Mouse (Mus musculus): ENCODE measurements around the gene Igfbp4.

Gene Igfbp4

DNA sequence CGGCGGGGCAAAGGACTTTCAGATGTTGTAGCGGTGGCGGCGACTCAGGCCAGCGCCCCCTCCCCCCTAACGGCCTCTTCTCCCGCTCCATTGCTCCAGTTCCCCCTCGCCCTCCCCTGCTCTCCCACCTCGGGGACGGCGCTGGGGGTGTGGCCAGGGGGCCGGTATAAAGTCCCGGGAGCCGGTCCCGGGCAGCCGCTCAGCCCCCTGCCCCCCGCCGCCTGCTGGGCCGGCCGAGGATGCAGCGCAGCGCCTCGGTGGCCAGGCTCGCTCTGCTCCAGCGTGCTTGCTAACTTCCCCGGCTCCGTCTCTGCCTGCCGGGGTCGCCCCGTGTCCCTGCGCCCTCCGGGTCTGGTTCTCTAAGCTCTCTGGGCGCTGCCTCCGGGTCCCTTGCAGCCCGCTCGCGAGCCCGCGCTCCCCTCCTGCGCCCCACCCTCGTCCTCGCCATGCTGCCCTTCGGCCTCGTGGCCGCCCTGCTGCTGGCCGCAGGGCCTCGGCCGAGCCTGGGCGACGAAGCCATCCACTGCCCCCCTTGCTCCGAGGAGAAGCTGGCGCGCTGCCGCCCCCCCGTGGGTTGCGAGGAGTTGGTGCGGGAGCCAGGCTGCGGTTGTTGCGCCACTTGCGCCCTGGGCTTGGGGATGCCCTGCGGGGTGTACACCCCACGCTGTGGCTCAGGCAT lies at the start of gene Igfbp4:
TSS of gene Igfbp4 (plus strand) at position 194 of the 679 bp plus-strand sequence.
- peak; percentile 10 for DNase-seq

GRCm38 (mm10) chr11:98995987-98996386 lies 45.1 kb upstream of the Igfbp4 start:
- no peak for DNase-seq

DNA sequence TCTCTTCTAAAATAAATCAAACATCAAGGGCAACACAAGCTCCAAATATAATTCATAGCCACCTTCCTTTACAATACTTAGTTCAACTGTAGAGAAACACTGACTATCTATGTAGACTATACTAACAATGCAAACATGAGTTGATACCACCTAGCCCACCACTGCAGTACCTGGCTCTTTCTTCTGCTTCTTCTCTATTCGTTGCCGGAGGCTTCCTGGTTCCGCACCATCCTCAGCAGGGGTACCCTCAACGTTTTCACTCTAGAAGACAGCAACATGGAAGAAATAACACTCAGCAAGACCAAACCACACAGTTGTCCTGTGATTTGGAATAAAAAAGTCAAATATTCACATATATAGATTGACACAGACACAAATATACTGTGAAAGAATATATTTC lies 43.4 kb upstream of the Igfbp4 start:
- no peak for DNase-seq

GRCm38 (mm10) chr11:98998776-98999175 lies 42.3 kb upstream of the Igfbp4 start:
- DNase-seq = no peak

DNA sequence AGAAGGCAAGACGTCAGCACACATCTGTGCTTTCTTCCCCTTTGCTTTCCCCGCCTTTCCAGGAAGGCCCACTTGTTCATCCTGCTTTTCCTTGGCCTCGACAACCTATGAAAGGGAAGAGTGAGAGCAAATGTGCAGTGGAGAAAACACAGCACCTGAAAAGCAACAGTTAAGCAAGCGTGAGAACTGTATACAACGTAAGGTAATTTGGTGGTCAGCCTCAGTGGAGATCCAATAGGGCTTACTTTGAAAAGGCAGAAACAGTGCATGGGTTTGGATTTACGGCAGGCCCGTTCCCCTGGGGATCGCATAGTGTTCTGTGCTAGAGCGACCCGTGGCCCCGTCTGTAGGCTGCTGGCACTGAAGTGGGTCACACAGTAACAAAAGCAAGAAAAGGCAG lies 41.8 kb upstream of the Igfbp4 start:
- DNase-seq = no peak

DNA sequence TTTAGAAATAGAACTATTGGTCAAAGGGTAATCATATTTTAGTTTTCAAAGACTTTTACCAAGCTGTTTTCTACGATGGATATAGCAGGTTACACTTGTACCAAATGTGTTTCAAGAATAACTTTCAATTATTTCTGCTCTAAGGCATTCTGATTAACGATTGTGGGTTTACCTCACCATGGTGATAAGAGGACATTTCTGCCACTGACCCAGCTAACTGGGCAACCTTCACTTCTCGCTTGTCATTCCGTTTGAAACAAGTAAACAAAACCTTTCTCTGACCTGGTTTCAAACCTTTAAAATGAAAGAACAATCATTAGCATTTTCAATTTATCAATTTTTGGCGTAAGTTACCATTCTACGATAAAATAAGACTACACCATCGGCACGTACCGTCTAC lies 34.3 kb upstream of the Igfbp4 start:
- no peak for DNase-seq

DNA sequence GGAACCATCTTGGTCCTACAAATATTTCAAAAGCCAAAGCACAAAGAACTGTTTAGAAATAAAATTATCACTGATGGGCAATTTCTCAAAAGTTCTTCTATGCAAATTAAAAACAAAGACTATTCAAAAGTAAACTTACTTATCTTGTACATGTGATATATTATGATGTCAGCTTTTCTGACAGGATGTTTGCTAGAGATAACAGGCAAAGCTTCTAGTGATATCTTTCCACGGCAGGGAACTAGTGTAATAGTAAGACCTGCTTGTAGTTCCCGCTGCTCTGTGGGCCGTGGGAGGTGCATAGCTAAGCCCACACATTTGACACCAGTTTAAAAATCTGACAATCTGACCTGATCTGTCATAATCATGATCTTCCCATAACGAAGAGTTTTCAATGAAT lies 30.9 kb upstream of the Igfbp4 start:
- DNase-seq = no peak

DNA sequence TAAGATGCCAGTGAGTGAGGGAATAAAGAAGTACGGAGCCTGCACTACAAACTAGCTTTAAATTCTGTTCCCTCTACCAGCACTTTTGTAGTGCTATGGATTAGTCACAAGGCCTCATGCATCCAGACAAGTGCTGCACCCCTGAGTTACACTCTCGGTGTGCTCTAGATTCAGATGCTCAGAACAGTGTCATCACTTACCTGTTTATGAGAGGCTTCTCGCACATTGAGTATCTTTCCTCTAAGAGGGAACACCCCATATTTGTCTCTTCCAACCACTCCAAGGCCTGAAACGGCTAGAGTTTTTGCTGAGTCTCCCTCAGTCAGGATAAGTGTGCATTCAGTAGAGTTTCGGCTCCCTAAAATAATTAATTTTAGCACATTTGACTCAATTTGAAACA lies 30.3 kb upstream of the Igfbp4 start:
- no peak for DNase-seq

GRCm38 (mm10) chr11:99013856-99014255 lies 27.2 kb upstream of the Igfbp4 start:
- no peak for DNase-seq

- no peak for DNase-seq
Observed at GRCm38 (mm10) chr11:99019844-99020243, 21.2 kb upstream of the Igfbp4 start.

- no peak for DNase-seq
Observed at GRCm38 (mm10) chr11:99022384-99022933, 18.6 kb upstream of the Igfbp4 start.

DNA sequence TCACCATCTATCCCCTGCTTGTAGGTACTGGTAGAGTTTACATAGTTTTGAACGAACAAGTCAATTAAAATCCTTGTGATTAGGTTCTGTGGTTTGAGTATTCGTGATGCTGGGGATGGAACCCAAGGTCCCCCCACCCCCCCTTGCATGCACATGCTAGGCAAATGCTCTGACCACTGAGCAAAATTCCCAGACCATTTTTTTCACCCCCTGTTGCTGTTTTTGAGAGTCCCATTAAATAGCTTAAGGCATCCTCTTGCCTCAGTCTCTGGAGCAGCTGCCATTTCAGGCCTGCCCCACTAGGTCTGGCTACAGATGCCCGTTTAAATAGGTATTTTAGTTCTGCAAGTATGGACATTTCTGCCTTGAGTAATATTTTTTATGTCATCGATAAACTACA lies 17.9 kb upstream of the Igfbp4 start:
- no peak for DNase-seq

GRCm38 (mm10) chr11:99023500-99024467 lies 17.3 kb upstream of the Igfbp4 start, which contains the start of gene Top2a:
Gene Top2a (minus strand): TSS chr11:99024189.
- DNase-seq = peak; percentile 99

DNA sequence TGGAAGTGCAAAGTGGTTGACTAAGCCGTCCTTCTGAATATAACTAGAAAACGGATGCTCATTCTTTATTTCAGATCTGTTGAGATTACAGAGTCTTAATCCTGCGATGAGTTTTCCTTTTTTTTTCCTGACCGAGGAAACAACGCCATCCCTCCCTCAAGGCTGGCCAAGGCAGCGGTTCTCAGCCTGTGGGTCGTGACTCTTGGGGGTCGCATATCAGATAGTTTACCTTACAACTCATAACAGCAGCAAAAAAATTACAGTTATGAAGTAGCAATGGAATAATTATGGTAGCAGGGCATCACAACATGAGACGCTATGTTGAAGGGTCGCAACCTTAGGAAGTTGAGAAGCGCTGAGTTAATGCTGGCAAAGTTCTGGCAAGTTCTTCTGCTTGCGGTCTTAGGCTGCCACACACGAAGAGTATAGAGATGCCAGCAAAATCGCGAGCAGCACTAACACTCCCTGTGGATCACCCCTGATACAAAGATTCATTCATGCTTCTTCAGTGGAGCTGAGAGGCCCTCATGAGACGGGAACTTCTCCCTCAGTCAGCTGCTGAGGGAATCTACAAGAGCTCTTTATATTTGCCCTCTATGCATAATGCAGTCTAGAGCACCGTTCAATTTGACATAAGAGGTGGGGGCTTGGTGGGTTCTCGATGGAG lies 16.4 kb upstream of the Igfbp4 start:
- no peak for DNase-seq

DNA sequence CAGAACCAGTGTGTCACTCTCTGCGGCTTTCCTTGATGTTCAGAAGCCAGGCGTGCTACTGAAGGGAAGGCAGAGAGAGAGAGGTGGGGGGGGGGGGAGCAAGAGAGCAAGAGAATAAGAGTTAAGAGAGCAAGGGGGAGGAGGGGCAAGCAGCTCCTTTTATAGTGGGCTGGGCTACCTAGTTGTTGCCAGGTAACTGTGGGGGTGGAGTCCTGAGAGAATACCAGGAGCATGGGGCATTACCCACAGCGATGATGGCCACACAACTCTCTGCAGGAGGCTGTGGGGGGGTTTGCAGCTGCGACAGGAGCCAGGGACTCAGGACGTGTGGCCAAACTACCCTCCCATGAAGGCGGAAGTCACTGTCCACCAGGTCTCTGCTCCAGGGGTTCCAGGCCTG lies 15.2 kb upstream of the Igfbp4 start:
- no peak for DNase-seq

GRCm38 (mm10) chr11:99026899-99027440 lies 14.1 kb upstream of the Igfbp4 start:
- no peak for DNase-seq

- no peak for DNase-seq
Observed at GRCm38 (mm10) chr11:99035350-99035749, 5.7 kb upstream of the Igfbp4 start.

DNA sequence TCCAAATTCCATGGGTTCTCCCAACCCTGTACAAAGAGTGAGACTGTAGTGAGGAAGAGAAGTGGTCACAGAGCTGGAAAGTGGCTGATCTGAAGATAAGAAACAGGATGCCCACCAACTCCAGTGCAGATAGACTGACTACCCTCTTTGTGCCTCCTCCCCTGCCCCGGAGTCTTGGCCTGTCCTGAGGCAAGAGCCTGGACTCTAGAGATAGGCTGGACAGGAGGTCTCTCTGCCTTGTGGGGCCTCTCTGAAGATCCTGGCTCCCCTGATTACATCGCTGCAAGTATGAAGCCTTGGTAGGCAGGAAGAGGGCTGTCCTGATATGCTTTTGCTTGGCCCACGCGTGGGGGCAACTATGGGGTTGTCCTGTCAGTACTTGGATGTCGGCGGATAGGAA lies 4.8 kb upstream of the Igfbp4 start:
- DNase-seq = no peak

DNA sequence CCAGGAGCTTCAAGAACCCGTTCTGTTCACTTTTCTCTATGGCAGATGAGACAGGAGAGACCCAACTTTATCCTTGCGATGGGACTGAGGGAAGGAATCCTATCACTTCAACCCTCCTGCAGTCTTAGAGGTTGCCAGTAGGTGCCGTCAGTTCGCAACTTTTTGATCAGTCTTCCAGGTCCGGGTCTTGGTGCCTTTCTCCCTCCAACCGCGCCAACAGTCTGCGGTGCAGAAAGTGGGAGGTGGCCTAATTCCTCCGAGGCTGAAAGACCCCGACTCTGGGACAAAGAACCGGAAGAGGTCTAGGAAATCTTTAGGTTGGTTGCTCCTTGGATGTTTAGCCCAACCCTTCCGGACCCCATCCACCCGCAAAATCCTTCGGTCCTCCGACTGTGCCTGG lies 1.3 kb upstream of the Igfbp4 start:
- peak; percentile 58 for DNase-seq

DNA sequence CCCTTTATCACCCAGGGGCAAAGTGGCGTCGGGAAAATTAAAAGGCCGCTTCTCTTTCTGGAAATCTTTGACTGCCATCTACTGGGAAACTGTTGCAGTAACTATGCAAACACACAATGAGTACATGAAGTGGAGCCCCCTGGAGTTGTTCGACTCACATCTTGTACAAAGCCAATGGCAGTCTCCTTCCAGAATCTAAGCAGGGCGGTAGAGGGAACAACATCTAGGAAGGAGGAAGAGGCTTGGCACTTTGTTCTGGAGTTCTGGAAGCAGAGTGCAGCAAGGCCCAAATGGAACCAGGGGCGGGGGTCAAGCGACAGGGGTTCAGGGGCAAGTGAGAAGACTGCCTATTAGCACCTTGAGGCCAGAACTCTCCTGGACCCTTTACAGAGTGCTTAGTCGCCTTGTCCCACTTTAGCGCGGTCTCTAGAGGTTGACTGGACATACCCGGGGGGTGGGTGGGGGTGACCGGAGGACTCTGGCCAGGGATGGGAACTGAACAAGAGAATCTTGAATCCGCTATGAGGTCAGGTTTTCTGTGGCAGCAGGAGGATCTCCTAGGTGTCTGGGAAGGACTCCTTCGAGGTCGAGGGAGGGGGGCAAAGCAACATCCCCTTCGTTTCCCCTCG lies 584 bp upstream of the Igfbp4 start:
- DNase-seq = peak; percentile 7

DNA sequence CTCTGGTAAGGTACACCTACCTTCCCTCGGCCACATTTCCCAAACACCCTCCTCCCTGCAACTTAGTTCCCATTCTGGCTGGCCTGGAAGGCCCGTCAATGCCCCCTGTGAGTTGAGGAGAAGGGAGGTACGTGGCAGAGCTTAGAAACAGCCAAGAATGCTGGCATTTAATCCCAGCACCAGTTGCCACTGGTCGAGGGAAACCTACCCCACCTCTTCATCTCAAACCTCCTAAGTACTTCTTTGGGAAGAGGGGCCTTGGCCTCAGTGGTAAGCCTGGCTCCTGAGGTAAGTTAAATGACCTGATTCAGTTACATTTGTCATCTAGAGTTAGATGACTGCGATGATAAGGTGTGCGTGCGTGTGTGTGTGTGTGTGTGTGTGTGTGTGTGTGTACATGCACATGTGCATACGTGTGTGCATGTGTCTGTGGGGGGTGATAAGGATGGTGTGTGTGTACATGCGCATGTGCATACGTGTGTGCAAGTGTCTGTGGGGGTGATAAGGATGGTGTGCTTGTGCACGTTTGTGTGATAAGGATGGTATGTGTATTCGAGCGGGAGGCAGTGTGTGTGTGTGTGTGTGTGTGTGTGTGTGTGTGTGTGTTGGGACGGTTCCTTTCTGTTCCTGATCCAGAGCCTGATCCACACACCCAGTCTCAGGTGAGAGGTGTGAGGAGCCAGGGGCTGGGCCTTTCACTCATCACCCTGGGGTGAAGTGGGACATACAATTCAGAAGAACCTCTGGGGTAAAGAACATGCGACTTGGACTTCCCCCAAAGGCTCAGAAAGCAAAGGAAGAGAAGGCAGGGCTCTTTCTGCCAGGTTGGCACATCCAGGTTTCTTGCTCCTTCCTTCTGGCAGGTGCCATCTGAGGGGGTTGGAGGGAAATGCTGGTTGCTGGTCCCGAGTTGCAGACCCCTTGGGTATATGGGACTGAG lies 1.1 kb downstream of the Igfbp4 start:
- no peak for DNase-seq
